37 mouse cellular contexts compared by ENCODE assay signal in the genomic region with DNA sequence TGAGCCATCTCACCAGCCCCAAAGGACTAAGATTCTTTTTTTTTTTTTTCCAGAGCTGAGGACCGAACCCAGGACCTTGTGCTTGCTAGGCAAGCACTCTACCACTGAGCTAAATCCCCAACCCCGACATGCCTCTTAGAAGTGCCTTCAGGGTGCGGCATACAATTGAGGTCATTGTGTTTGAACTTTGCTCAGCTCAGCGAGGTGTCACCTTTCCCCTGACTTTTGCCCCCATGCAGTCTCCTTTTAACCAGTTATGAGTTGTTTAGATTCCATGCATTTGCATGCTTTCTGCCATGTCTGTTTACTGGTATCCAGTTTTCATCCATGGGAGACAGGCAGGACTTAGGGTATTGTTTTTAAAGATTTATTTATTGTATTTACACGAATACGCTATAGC. TPM values are rescaled to one million over a fixed set of nuclear protein-coding genes. Genes with fewer than 3 reads are reported as not detected.
DNase-seq lines count a peak whose midpoint lies in the region; ATAC-seq and TF ChIP-seq lines count a peak whose summit lies in the region.
"Had no signal": no experiment of that assay in that cellular context is flagged by ENCODE, and none has a peak within 500 bp of the region (broad histone marks: within the 10 kb centered on the region; RNA-seq: fewer than 3 reads in every experiment).

No protein-coding gene starts in this region.

- peak; percentile 51 for DNase-seq in liver, adult 2 months (ENCODE audit: extremely low read depth, low read depth, low spot score)
- DNase-seq in liver, result no peak
- peak; percentile 73 for DNase-seq in ES-CJ7 (ENCODE audit: low read depth, low spot score)
- peak; percentile 62 for DNase-seq in ZHBTc4 (ENCODE audit: low read depth, low spot score)
- no peak for DNase-seq in c-Kit-positive CD71-positive TER-119-positive erythroid progenitor cells, embryonic 14.5 days (ENCODE audit: low spot score)
- DNase-seq in spleen, postnatal 36 days (ENCODE audit: low spot score in 2 of 2), result no peak
- DNase-seq: adrenal gland, adult 2 months; adrenal gland, postnatal 14 days; B cell, adult 2 months; cerebellum, adult 11-12 months; cerebellum, adult 8-10 months; cerebellum, postnatal 10 days; cerebellum, postnatal 36 days; forebrain, postnatal 0 days; gastrocnemius, adult 2 months; gastrocnemius, postnatal 14 days; heart, adult 11 months had no signal

- TF ChIP-seq POLR2A in liver, adult 2 months (IDR thresholded peaks at IDR 0.05; ENCODE audit: extremely low read depth, insufficient read depth, low read length), result no peak

- H3K27me3 ChIP-seq in intestine, postnatal 0 days (replicated peaks; ENCODE audit: control insufficient read depth, insufficient read depth, low read length), result no peaks in the 10 kb centered on the region
- no peaks in the 10 kb centered on the region for H3K27me3 ChIP-seq in intestine, embryonic 15.5 days (replicated peaks)
- H3K27me3 ChIP-seq in liver, adult 2 months (ENCODE audit: control insufficient read depth, insufficient read depth, low read length), result no peaks in the 10 kb centered on the region
- H3K27me3 ChIP-seq: embryonic facial prominence, embryonic 15.5 days; hindbrain, embryonic 15.5 days had no signal

- H3K36me3 ChIP-seq in intestine, postnatal 0 days (ENCODE audit: control insufficient read depth, insufficient read depth), result no peaks in the 10 kb centered on the region
- H3K36me3 ChIP-seq in intestine, embryonic 15.5 days, result no peaks in the 10 kb centered on the region
- H3K36me3 ChIP-seq in liver, adult 2 months (ENCODE audit: control insufficient read depth, insufficient read depth, low read length), result no peaks in the 10 kb centered on the region
- H3K36me3 ChIP-seq: embryonic facial prominence, embryonic 12.5 days; embryonic facial prominence, embryonic 15.5 days; hindbrain, embryonic 12.5 days; hindbrain, embryonic 15.5 days had no signal

- 30% methylated on average over 6 of the region's 6 CpGs for WGBS in intestine, postnatal 0 days
- 41% methylated on average over 6 of the region's 6 CpGs for WGBS in intestine, embryonic 15.5 days
- 38% methylated on average over 6 of the region's 6 CpGs for WGBS in liver, adult 2 months

- peak overlapping the region; percentile 41; the same call in 1 of the 2 replicates for H3K27ac ChIP-seq in intestine, postnatal 0 days (ENCODE audit: low read depth, low read length)
- no peak overlapping the region for H3K27ac ChIP-seq in intestine, embryonic 15.5 days
- no peak overlapping the region for H3K27ac ChIP-seq in liver, adult 2 months (replicated peaks; ENCODE audit: insufficient read depth, low read depth, low read length)
- H3K27ac ChIP-seq: embryonic facial prominence, embryonic 12.5 days; embryonic facial prominence, embryonic 15.5 days; gastrocnemius, adult 2 months; hindbrain, embryonic 12.5 days; hindbrain, embryonic 15.5 days had no signal

- ATAC-seq in intestine, postnatal 0 days, result peak; percentile 55
- ATAC-seq in intestine, embryonic 15.5 days, result no peak
- ATAC-seq: forebrain, embryonic 14.5 days; forebrain, postnatal 0 days had no signal

- no peak overlapping the region for H3K4me3 ChIP-seq in intestine, postnatal 0 days (ENCODE audit: low read depth, low read length)
- H3K4me3 ChIP-seq in intestine, embryonic 15.5 days (replicated peaks), result no peak overlapping the region
- H3K4me3 ChIP-seq in liver, adult 2 months (ENCODE audit: insufficient read depth, low read depth, low read length), result no peak overlapping the region
- H3K4me3 ChIP-seq: embryonic facial prominence, embryonic 12.5 days; embryonic facial prominence, embryonic 15.5 days; gastrocnemius, adult 2 months; hindbrain, embryonic 12.5 days; hindbrain, embryonic 15.5 days had no signal

- no peaks in the 10 kb centered on the region for H3K9me3 ChIP-seq in intestine, postnatal 0 days (ENCODE audit: control insufficient read depth)
- H3K9me3 ChIP-seq in intestine, embryonic 15.5 days, result no peaks in the 10 kb centered on the region
- H3K9me3 ChIP-seq: embryonic facial prominence, embryonic 12.5 days; embryonic facial prominence, embryonic 15.5 days; hindbrain, embryonic 12.5 days; hindbrain, embryonic 15.5 days had no signal

- no peaks in the 10 kb centered on the region for H3K4me1 ChIP-seq in intestine, postnatal 0 days (replicated peaks; ENCODE audit: control insufficient read depth, insufficient read depth, low read length)
- peaks cover 8% of the 10 kb centered on the region; the same call in 1 of the 2 replicates for H3K4me1 ChIP-seq in intestine, embryonic 15.5 days (replicated peaks)
- peaks cover 2% of the 10 kb centered on the region; the same call in 1 of the 2 replicates for H3K4me1 ChIP-seq in liver, adult 2 months (ENCODE audit: control insufficient read depth, insufficient read depth, low read length)
- H3K4me1 ChIP-seq: embryonic facial prominence, embryonic 12.5 days had no signal

- H3K79me2 ChIP-seq in liver, adult 2 months (ENCODE audit: control insufficient read depth, insufficient read depth, low read length), result no peaks in the 10 kb centered on the region

- no peak overlapping the region for H3K9ac ChIP-seq in intestine, postnatal 0 days (ENCODE audit: low read depth, low read length)
- no peak overlapping the region for H3K9ac ChIP-seq in intestine, embryonic 15.5 days
- H3K9ac ChIP-seq in liver, adult 2 months (ENCODE audit: low read depth, low read length), result no peak overlapping the region
- H3K9ac ChIP-seq: embryonic facial prominence, embryonic 12.5 days; embryonic facial prominence, embryonic 15.5 days; forebrain, postnatal 0 days; hindbrain, embryonic 12.5 days; hindbrain, embryonic 15.5 days had no signal

- TF ChIP-seq CTCF in intestine, postnatal 0 days (IDR thresholded peaks at IDR 0.05; ENCODE audit: low read depth), result no peak
- TF ChIP-seq CTCF in liver, adult 2 months (IDR thresholded peaks at IDR 0.05; ENCODE audit: low read depth, low read length), result no peak

- H3K4me2 ChIP-seq in intestine, postnatal 0 days (replicated peaks; ENCODE audit: low read depth), result no peak overlapping the region
- no peak overlapping the region for H3K4me2 ChIP-seq in intestine, embryonic 15.5 days (replicated peaks)
- H3K4me2 ChIP-seq: embryonic facial prominence, embryonic 12.5 days; embryonic facial prominence, embryonic 15.5 days; heart, embryonic 11.5 days; hindbrain, embryonic 12.5 days; hindbrain, embryonic 15.5 days had no signal

RNA-seq across cellular contexts. Expression of gene Tuba3a, which starts 17.0 kb away (rescaled TPM):
- not detected in 2 replicates for polyA plus RNA-seq in intestine, postnatal 0 days (2015; fragmentation: Nextera tagmentation; extraction: Ambion mirVana)
- 0.14 TPM in 1 of 2 replicates, not detected in the other for polyA plus RNA-seq in intestine, embryonic 15.5 days (2015; fragmentation: Nextera tagmentation; extraction: Ambion mirVana)
- total RNA-seq in liver, adult 2 months (2014; rRNA removed), result not detected in 2 replicates
- 0.12 TPM in 1 of 2 replicates, not detected in the other for polyA plus RNA-seq in liver, adult 2 months (2012; rRNA removed)
- total RNA-seq: adrenal gland, adult 2 months; adrenal gland, postnatal 14 days; adrenal gland, postnatal 4 days; CH12.LX; forebrain, postnatal 0 days; gastrocnemius, adult 2 months; gastrocnemius, postnatal 14 days; gastrocnemius, postnatal 4 days; heart, adult 8-10 months; heart, postnatal 25 days; hematopoietic stem cell, adult 5-6 weeks; MEL had no signal
- polyA plus RNA-seq: adrenal gland, adult 2 months; cortical plate, adult 2 months; forebrain, embryonic 11.5 days; forebrain, postnatal 0 days; frontal cortex, adult 2 months; heart, embryonic 14.5 days; heart, postnatal 0 days; hindbrain, embryonic 12.5 days; hindbrain, embryonic 15.5 days had no signal

RNA-seq across cellular contexts. Expression of gene Cd27, which starts 32.0 kb away (rescaled TPM):
- 0.78 and 2.1 TPM in 2 replicates for polyA plus RNA-seq in intestine, postnatal 0 days (2015; fragmentation: Nextera tagmentation; extraction: Ambion mirVana)
- polyA plus RNA-seq in intestine, embryonic 15.5 days (2015; fragmentation: Nextera tagmentation; extraction: Ambion mirVana), result 1.4 and 1.6 TPM in 2 replicates
- total RNA-seq in liver, adult 2 months (2014; rRNA removed), result 0.47 and 0.65 TPM in 2 replicates
- polyA plus RNA-seq in liver, adult 2 months (2012; rRNA removed), result 0.60 and 0.87 TPM in 2 replicates
- total RNA-seq: CH12.LX; forebrain, postnatal 0 days; MEL had no signal
- polyA plus RNA-seq: cortical plate, adult 2 months had no signal

RNA-seq across cellular contexts. Expression of gene Tapbpl, which starts 37.1 kb away (rescaled TPM):
- 25.9 and 26.7 TPM in 2 replicates for polyA plus RNA-seq in intestine, postnatal 0 days (2015; fragmentation: Nextera tagmentation; extraction: Ambion mirVana)
- 8.7 and 10.7 TPM in 2 replicates for polyA plus RNA-seq in intestine, embryonic 15.5 days (2015; fragmentation: Nextera tagmentation; extraction: Ambion mirVana)
- 15.0 and 16.5 TPM in 2 replicates for total RNA-seq in liver, adult 2 months (2014; rRNA removed)
- polyA plus RNA-seq in liver, adult 2 months (2012; rRNA removed), result 18.2 and 19.0 TPM in 2 replicates

RNA-seq across cellular contexts. Expression of gene Ltbr, which starts 44.9 kb away (rescaled TPM):
- 104 and 110 TPM in 2 replicates for polyA plus RNA-seq in intestine, postnatal 0 days (2015; fragmentation: Nextera tagmentation; extraction: Ambion mirVana)
- 78.6 and 83.8 TPM in 2 replicates for polyA plus RNA-seq in intestine, embryonic 15.5 days (2015; fragmentation: Nextera tagmentation; extraction: Ambion mirVana)
- 55.9 and 57.1 TPM in 2 replicates for total RNA-seq in liver, adult 2 months (2014; rRNA removed)
- 102 and 106 TPM in 2 replicates for polyA plus RNA-seq in liver, adult 2 months (2012; rRNA removed)
- total RNA-seq: CH12.LX had no signal

RNA-seq across cellular contexts. Expression of gene Scnn1a, which starts 51.7 kb away (rescaled TPM):
- 16.9 and 19.0 TPM in 2 replicates for polyA plus RNA-seq in intestine, postnatal 0 days (2015; fragmentation: Nextera tagmentation; extraction: Ambion mirVana)
- 2.6 and 3.3 TPM in 2 replicates for polyA plus RNA-seq in intestine, embryonic 15.5 days (2015; fragmentation: Nextera tagmentation; extraction: Ambion mirVana)
- total RNA-seq in liver, adult 2 months (2014; rRNA removed), result 3.0 and 6.7 TPM in 2 replicates
- polyA plus RNA-seq in liver, adult 2 months (2012; rRNA removed), result 16.5 and 24.8 TPM in 2 replicates
- total RNA-seq: CH12.LX, MEL had no signal

Comparison
In these comparisons a context has a peak if more than half of its experiments do, and no peak if none do; other contexts are left out.
1. DNase-seq: peak in liver, adult 2 months (single experiment), ES-CJ7 (single experiment) and ZHBTc4 (single experiment); none in liver (single experiment), c-Kit-positive CD71-positive TER-119-positive erythroid progenitor cells, embryonic 14.5 days (single experiment) and spleen, postnatal 36 days (0 of 2).